In genomic region chr15:31278090-31278489, GRCm38 (mm10) we compare ENCODE assay signal across 27 mouse cellular contexts. TPM values are rescaled to one million over a fixed set of nuclear protein-coding genes. Genes with fewer than 3 reads are reported as not detected.
DNase-seq lines count a peak whose midpoint lies in the region; ATAC-seq and TF ChIP-seq lines count a peak whose summit lies in the region.
"Had no signal": no experiment of that assay in that cellular context is flagged by ENCODE, and none has a peak within 500 bp of the region (broad histone marks: within the 10 kb centered on the region; RNA-seq: fewer than 3 reads in every experiment).

No protein-coding gene starts in this region.

- H3K9me3 ChIP-seq in heart, embryonic 10.5 days, result no peaks in the 10 kb centered on the region
- no peaks in the 10 kb centered on the region for H3K9me3 ChIP-seq in hindbrain, embryonic 16.5 days (ENCODE audit: control insufficient read depth, low read length)
- H3K9me3 ChIP-seq in hindbrain, embryonic 12.5 days (replicated peaks), result no peaks in the 10 kb centered on the region
- H3K9me3 ChIP-seq in lung, embryonic 14.5 days (ENCODE audit: low read depth, low read length), result no peaks in the 10 kb centered on the region
- H3K9me3 ChIP-seq: lung, embryonic 15.5 days; neural tube, embryonic 15.5 days had no signal

- no peak overlapping the region for H3K4me3 ChIP-seq in heart, embryonic 10.5 days
- no peak overlapping the region for H3K4me3 ChIP-seq in hindbrain, embryonic 16.5 days (ENCODE audit: low read length)
- no peak overlapping the region for H3K4me3 ChIP-seq in hindbrain, embryonic 12.5 days
- H3K4me3 ChIP-seq in lung, embryonic 14.5 days (ENCODE audit: low read depth, low read length), result no peak overlapping the region
- H3K4me3 ChIP-seq: lung, embryonic 15.5 days; neural tube, embryonic 15.5 days had no signal

- H3K27me3 ChIP-seq in heart, embryonic 10.5 days (ENCODE audit: insufficient read depth, poor library complexity, severe bottlenecking), result no peaks in the 10 kb centered on the region
- H3K27me3 ChIP-seq in hindbrain, embryonic 16.5 days (replicated peaks; ENCODE audit: control insufficient read depth, insufficient read depth, low read length), result no peaks in the 10 kb centered on the region
- H3K27me3 ChIP-seq in hindbrain, embryonic 12.5 days, result no peaks in the 10 kb centered on the region
- H3K27me3 ChIP-seq in lung, embryonic 14.5 days (ENCODE audit: insufficient read depth, low read length), result no peaks in the 10 kb centered on the region
- H3K27me3 ChIP-seq: lung, embryonic 15.5 days; neural tube, embryonic 15.5 days had no signal

- no peak overlapping the region for H3K27ac ChIP-seq in heart, embryonic 10.5 days
- H3K27ac ChIP-seq in hindbrain, embryonic 16.5 days (ENCODE audit: low read depth, low read length), result no peak overlapping the region
- H3K27ac ChIP-seq in hindbrain, embryonic 12.5 days, result no peak overlapping the region
- H3K27ac ChIP-seq in lung, embryonic 14.5 days (ENCODE audit: low read depth), result no peak overlapping the region
- H3K27ac ChIP-seq: kidney, postnatal 0 days; liver, embryonic 14.5 days; lung, embryonic 15.5 days; neural tube, embryonic 15.5 days had no signal

- DNase-seq in heart, adult 11 months, result peak; percentile 77
- DNase-seq in heart, embryonic 10.5 days (ENCODE audit: low spot score), result no peak
- DNase-seq in lung, embryonic 14.5 days, result peak; percentile 23
- DNase-seq in lung, adult 18-20 months, result no peak
- peak; percentile 14 for DNase-seq in adipocyte (ENCODE audit: low spot score)
- DNase-seq in urinary bladder, postnatal 36 days (ENCODE audit: low spot score in 2 of 2), result no peak
- DNase-seq: adrenal gland, postnatal 14 days; cerebellum, adult 18-20 months; gastrocnemius, postnatal 25 days; kidney, adult 18-20 months; layer of hippocampus, postnatal 36 days; liver; lung, postnatal 36 days; retina, postnatal 1 day; right cerebral cortex, postnatal 14 days; thymus, postnatal 4 days had no signal

- no peaks in the 10 kb centered on the region for H3K36me3 ChIP-seq in heart, embryonic 10.5 days
- H3K36me3 ChIP-seq in hindbrain, embryonic 16.5 days (ENCODE audit: control insufficient read depth, insufficient read depth, low read length), result no peaks in the 10 kb centered on the region
- no peaks in the 10 kb centered on the region for H3K36me3 ChIP-seq in hindbrain, embryonic 12.5 days
- H3K36me3 ChIP-seq in lung, embryonic 14.5 days (ENCODE audit: insufficient read depth), result peaks cover 15% of the 10 kb centered on the region; the same call in 1 of the 2 replicates
- H3K36me3 ChIP-seq: lung, embryonic 15.5 days; neural tube, embryonic 15.5 days had no signal

- TF ChIP-seq CTCF in lung, embryonic 14.5 days (IDR thresholded peaks at IDR 0.05; ENCODE audit: low read depth), result no peak

- H3K4me1 ChIP-seq in heart, embryonic 10.5 days, result peaks cover 12% of the 10 kb centered on the region
- H3K4me1 ChIP-seq in hindbrain, embryonic 16.5 days (ENCODE audit: control insufficient read depth, insufficient read depth, low read depth, low read length), result no peaks in the 10 kb centered on the region; the same call in 1 of the 2 replicates
- H3K4me1 ChIP-seq in hindbrain, embryonic 12.5 days, result no peaks in the 10 kb centered on the region
- H3K4me1 ChIP-seq in lung, embryonic 14.5 days (ENCODE audit: insufficient read depth), result no peaks in the 10 kb centered on the region; the same call in 1 of the 2 replicates
- H3K4me1 ChIP-seq: lung, embryonic 15.5 days had no signal

- 75% methylated on average over 4 of the region's 4 CpGs for WGBS in heart, embryonic 10.5 days
- 35% methylated on average over 4 of the region's 4 CpGs for WGBS in hindbrain, embryonic 16.5 days
- 66% methylated on average over 4 of the region's 4 CpGs for WGBS in hindbrain, embryonic 12.5 days
- 58% methylated on average over 4 of the region's 4 CpGs for WGBS in lung, embryonic 14.5 days

- no peak overlapping the region for H3K9ac ChIP-seq in hindbrain, embryonic 16.5 days (ENCODE audit: low read depth, low read length)
- no peak overlapping the region for H3K9ac ChIP-seq in hindbrain, embryonic 12.5 days
- H3K9ac ChIP-seq in lung, embryonic 14.5 days, result no peak overlapping the region
- H3K9ac ChIP-seq: liver, embryonic 14.5 days; lung, embryonic 15.5 days; neural tube, embryonic 15.5 days had no signal

- no peak overlapping the region for H3K4me2 ChIP-seq in hindbrain, embryonic 16.5 days (ENCODE audit: low read length)
- H3K4me2 ChIP-seq in hindbrain, embryonic 12.5 days (replicated peaks), result no peak overlapping the region
- H3K4me2 ChIP-seq in lung, embryonic 14.5 days, result no peak overlapping the region
- H3K4me2 ChIP-seq: lung, embryonic 15.5 days; midbrain, embryonic 11.5 days; neural tube, embryonic 15.5 days had no signal

- ATAC-seq in hindbrain, embryonic 16.5 days, result peak; percentile 19; the same call in 1 of the 2 replicates
- ATAC-seq in hindbrain, embryonic 12.5 days (ENCODE audit: low FRiP score), result no peak
- ATAC-seq in lung, embryonic 14.5 days (ENCODE audit: insufficient read depth), result no peak
- ATAC-seq: activated CD4-positive, CD25-positive, alpha-beta regulatory T cell, adult 4 months; CD4-positive, CD25-positive, alpha-beta regulatory T cell, adult 4 months; forebrain, embryonic 14.5 days; inflammation-experienced regulatory T-cells, adult 6 months had no signal

RNA-seq across cellular contexts. Expression of gene Dap, which starts 54.0 kb away (rescaled TPM):
- polyA plus RNA-seq in heart, embryonic 10.5 days (2016; fragmentation: Nextera tagmentation; extraction: Ambion mirVana), result 38.1 and 49.2 TPM in 2 replicates
- polyA plus RNA-seq in hindbrain, embryonic 16.5 days (2015; fragmentation: Nextera tagmentation; extraction: Ambion mirVana), result 20.9 and 24.8 TPM in 2 replicates
- polyA plus RNA-seq in hindbrain, embryonic 12.5 days (2016; fragmentation: Nextera tagmentation; extraction: Ambion mirVana), result 59.1 and 59.4 TPM in 2 replicates
- 97.1 and 99.2 TPM in 2 replicates for polyA plus RNA-seq in lung, embryonic 14.5 days (2014; fragmentation: Nextera tagmentation; extraction: Ambion mirVana)

Comparison
In these comparisons a context has a peak if more than half of its experiments do, and no peak if none do; other contexts are left out.
1. DNase-seq: peak in heart, adult 11 months (single experiment), lung, embryonic 14.5 days (single experiment) and adipocyte (single experiment); none in heart, embryonic 10.5 days (single experiment), lung, adult 18-20 months (0 of 2) and urinary bladder, postnatal 36 days (0 of 2).